8 mouse cellular contexts compared by ENCODE assay signal in the genomic region with DNA sequence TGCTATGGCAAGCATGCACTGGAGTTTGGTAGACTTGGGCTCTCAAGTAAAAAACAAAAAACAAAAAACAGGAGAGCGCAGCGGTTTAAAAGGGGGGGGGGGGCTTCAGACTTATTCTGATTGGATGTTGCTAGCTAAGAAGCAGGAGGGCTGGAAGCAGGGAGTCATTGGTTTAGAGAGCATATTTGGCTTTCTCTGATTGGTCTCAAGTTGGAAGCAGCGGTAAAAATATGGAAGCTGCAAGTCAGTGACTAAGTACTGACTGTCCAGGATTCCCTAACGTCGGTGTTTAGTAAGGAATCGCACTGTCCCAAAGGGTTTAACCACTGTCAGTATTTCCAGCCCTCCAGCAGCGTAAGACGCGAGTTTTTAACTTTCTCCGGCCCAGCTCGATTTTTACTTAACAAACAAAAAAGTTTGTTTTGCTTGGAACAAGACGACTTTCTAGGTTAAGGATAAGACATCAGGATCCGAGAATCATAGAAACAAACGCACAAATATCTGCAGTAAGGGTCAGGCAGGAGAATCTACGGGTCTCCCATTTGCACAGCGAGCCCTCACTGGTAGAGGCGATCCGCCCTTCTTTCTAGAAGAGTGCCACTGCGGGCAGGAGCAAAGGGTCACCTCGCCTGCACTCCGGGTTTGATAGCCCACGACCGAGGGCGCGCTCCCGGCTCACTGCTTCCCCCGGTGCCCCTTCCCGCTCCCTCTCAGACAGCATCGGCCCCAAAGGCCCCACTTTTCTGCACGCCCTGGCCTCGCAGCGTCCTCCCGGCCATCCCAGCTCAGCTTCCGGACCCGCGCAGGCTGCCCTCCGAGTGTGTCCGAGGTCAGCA. TPM values are rescaled to one million over a fixed set of nuclear protein-coding genes. Genes with fewer than 3 reads are reported as not detected.
DNase-seq lines count a peak whose midpoint lies in the region; ATAC-seq lines count a peak whose summit lies in the region.

No protein-coding gene starts in this region.

- H3K9ac ChIP-seq in neural tube, embryonic 11.5 days (ENCODE audit: low read length) = peak overlapping the region; percentile 100
- H3K9ac ChIP-seq in limb, embryonic 13.5 days = peak overlapping the region; percentile 100
- peak overlapping the region; percentile 100 for H3K9ac ChIP-seq in midbrain, embryonic 15.5 days
- peak overlapping the region; percentile 100 for H3K9ac ChIP-seq in stomach, embryonic 16.5 days (ENCODE audit: low read length)

- H3K4me2 ChIP-seq in neural tube, embryonic 11.5 days (ENCODE audit: low read depth) = peak overlapping the region; percentile 83
- H3K4me2 ChIP-seq in limb, embryonic 13.5 days (replicated peaks) = peak overlapping the region; percentile 79
- H3K4me2 ChIP-seq in midbrain, embryonic 15.5 days = peak overlapping the region; percentile 97
- peak overlapping the region; percentile 68 for H3K4me2 ChIP-seq in stomach, embryonic 16.5 days (ENCODE audit: low read depth, low read length)

- H3K27me3 ChIP-seq in neural tube, embryonic 11.5 days (ENCODE audit: control insufficient read depth, insufficient read depth, low read length) = no peaks in the 10 kb centered on the region
- no peaks in the 10 kb centered on the region for H3K27me3 ChIP-seq in limb, embryonic 13.5 days
- H3K27me3 ChIP-seq in midbrain, embryonic 15.5 days (replicated peaks) = no peaks in the 10 kb centered on the region
- H3K27me3 ChIP-seq in stomach, embryonic 16.5 days (ENCODE audit: control insufficient read depth, insufficient read depth, low read length) = no peaks in the 10 kb centered on the region

- peak overlapping the region; percentile 100 for H3K4me3 ChIP-seq in neural tube, embryonic 11.5 days (ENCODE audit: low read depth, low read length)
- H3K4me3 ChIP-seq in limb, embryonic 13.5 days = peak overlapping the region; percentile 98
- peak overlapping the region; percentile 99 for H3K4me3 ChIP-seq in midbrain, embryonic 15.5 days
- H3K4me3 ChIP-seq in stomach, embryonic 16.5 days (replicated peaks; ENCODE audit: low read length) = peak overlapping the region; percentile 99

- ATAC-seq in neural tube, embryonic 11.5 days (ENCODE audit: insufficient read depth, low FRiP score, low TSS enrichment) = peak; percentile 61
- peak; percentile 83 for ATAC-seq in limb, embryonic 13.5 days (ENCODE audit: low FRiP score, low read depth)
- peak; percentile 37 for ATAC-seq in midbrain, embryonic 15.5 days (replicated peaks)
- peak; percentile 69 for ATAC-seq in stomach, embryonic 16.5 days (ENCODE audit: insufficient read depth, low FRiP score)

- peak overlapping the region; percentile 99 for H3K27ac ChIP-seq in neural tube, embryonic 11.5 days (ENCODE audit: low read depth, low read length)
- H3K27ac ChIP-seq in limb, embryonic 13.5 days = peak overlapping the region; percentile 99
- H3K27ac ChIP-seq in midbrain, embryonic 15.5 days = peak overlapping the region; percentile 100
- H3K27ac ChIP-seq in stomach, embryonic 16.5 days (ENCODE audit: low read length) = peak overlapping the region; percentile 98

- H3K36me3 ChIP-seq in neural tube, embryonic 11.5 days (ENCODE audit: control insufficient read depth, insufficient read depth, low read length) = peaks cover 4% of the 10 kb centered on the region
- H3K36me3 ChIP-seq in limb, embryonic 13.5 days = peaks cover 15% of the 10 kb centered on the region
- no peaks in the 10 kb centered on the region; the same call in 1 of the 2 replicates for H3K36me3 ChIP-seq in midbrain, embryonic 15.5 days (replicated peaks)
- H3K36me3 ChIP-seq in stomach, embryonic 16.5 days (ENCODE audit: control insufficient read depth, insufficient read depth, low read length) = no peaks in the 10 kb centered on the region

- WGBS in neural tube, embryonic 11.5 days = under 1% methylated on average over 38 of the region's 38 CpGs
- under 1% methylated on average over 38 of the region's 38 CpGs for WGBS in limb, embryonic 13.5 days
- WGBS in midbrain, embryonic 15.5 days = under 1% methylated on average over 38 of the region's 38 CpGs
- under 1% methylated on average over 38 of the region's 38 CpGs for WGBS in stomach, embryonic 16.5 days

- peak; percentile 63 for DNase-seq in neural tube, embryonic 11.5 days (ENCODE audit: low spot score)
- no peak for DNase-seq in neural tube, embryonic 10.5 days (ENCODE audit: extremely low spot score, low spot score)
- DNase-seq in embryo, embryonic 10 days (ENCODE audit: low spot score) = peak; percentile 87
- peak; percentile 71 to 82 for DNase-seq in heart, adult 18-20 months
- DNase-seq in kidney, adult 18-20 months = peak; percentile 57

- H3K9me3 ChIP-seq in neural tube, embryonic 11.5 days (ENCODE audit: control insufficient read depth, low read length) = no peaks in the 10 kb centered on the region
- no peaks in the 10 kb centered on the region for H3K9me3 ChIP-seq in limb, embryonic 13.5 days
- no peaks in the 10 kb centered on the region for H3K9me3 ChIP-seq in midbrain, embryonic 15.5 days
- no peaks in the 10 kb centered on the region for H3K9me3 ChIP-seq in stomach, embryonic 16.5 days (replicated peaks; ENCODE audit: control insufficient read depth, low read length)

- H3K4me1 ChIP-seq in neural tube, embryonic 11.5 days (ENCODE audit: control insufficient read depth, insufficient read depth, low read length) = peaks cover 18% of the 10 kb centered on the region
- H3K4me1 ChIP-seq in limb, embryonic 13.5 days = peaks cover 35% of the 10 kb centered on the region
- peaks cover 43% of the 10 kb centered on the region for H3K4me1 ChIP-seq in midbrain, embryonic 15.5 days
- peaks cover 26% of the 10 kb centered on the region for H3K4me1 ChIP-seq in stomach, embryonic 16.5 days (ENCODE audit: control insufficient read depth, insufficient read depth, low read length)

RNA-seq across cellular contexts. Expression of a gene that starts 1.0 kb away (rescaled TPM):
- 11.6 and 11.9 TPM in 2 replicates for polyA plus RNA-seq in neural tube, embryonic 11.5 days (2014; fragmentation: Nextera tagmentation; extraction: Ambion mirVana)
- total RNA-seq in heart, adult 18-20 months (2021) = 10 to 100 TPM; 89.2 to 90.7 TPM
- polyA plus RNA-seq in limb, embryonic 13.5 days (2015; fragmentation: Nextera tagmentation; extraction: Ambion mirVana) = 25.8 and 26.0 TPM in 2 replicates
- 20.7 and 22.6 TPM in 2 replicates for polyA plus RNA-seq in midbrain, embryonic 15.5 days (2015; fragmentation: Nextera tagmentation; extraction: Ambion mirVana)
- 10.6 and 11.5 TPM in 2 replicates for polyA plus RNA-seq in stomach, embryonic 16.5 days (2015; fragmentation: Nextera tagmentation; extraction: Ambion mirVana)

RNA-seq across cellular contexts. Expression of a gene that starts 42.0 kb away (rescaled TPM):
- polyA plus RNA-seq in neural tube, embryonic 11.5 days (2014; fragmentation: Nextera tagmentation; extraction: Ambion mirVana) = not detected in 2 replicates
- 1 to 10 TPM in 1 of 2 experiments, under 1 TPM in 1; 0.37 to 2.8 TPM for total RNA-seq in heart, adult 18-20 months (2021)
- polyA plus RNA-seq in limb, embryonic 13.5 days (2015; fragmentation: Nextera tagmentation; extraction: Ambion mirVana) = 0.09 TPM in 1 of 2 replicates, not detected in the other
- polyA plus RNA-seq in midbrain, embryonic 15.5 days (2015; fragmentation: Nextera tagmentation; extraction: Ambion mirVana) = not detected in 2 replicates
- polyA plus RNA-seq in stomach, embryonic 16.5 days (2015; fragmentation: Nextera tagmentation; extraction: Ambion mirVana) = 0.34 and 0.49 TPM in 2 replicates
